Mouse (Mus musculus) urinary bladder, postnatal 14 days (tissue): ENCODE measurements at regions not wholly inside any gene's neighbourhood (a gene's known extent, or its start where the extent isn't known, plus 50 kb on each side); places are given as distances from the start of the nearest gene placed in this dataset.

ENCODE experiments used
- DNase-seq: peaks from one replicate; pipeline ENCODE4 v3.0.0; 2021; ENCODE audit warnings: low spot score

- no peak for DNase-seq
Observed at GRCm38 (mm10) chr15:71375775-71376174, 2458.6 kb upstream of the Gm6569 start.
